Mouse (Mus musculus) embryonic fibroblast, embryonic 13.5 days (primary cell): ENCODE measurements at regions not wholly inside any gene's neighbourhood (a gene's known extent, or its start where the extent isn't known, plus 50 kb on each side); places are given as distances from the start of the nearest gene placed in this dataset.

Source experiments
- CTCF ChIP-seq: IDR thresholded peaks from 2 replicates; pipeline ENCODE4 v1.5.1; 2011; ENCODE audit warnings: mild to moderate bottlenecking, control low read depth, low read length, moderate library complexity, borderline replicate concordance; ENCODE audit not compliant: insufficient read depth
- POLR2A ChIP-seq: IDR thresholded peaks from 2 replicates; pipeline ENCODE4 v1.6.1; 2011; ENCODE audit warnings: low read depth, mild to moderate bottlenecking, control low read depth, low read length, moderate library complexity

DNA sequence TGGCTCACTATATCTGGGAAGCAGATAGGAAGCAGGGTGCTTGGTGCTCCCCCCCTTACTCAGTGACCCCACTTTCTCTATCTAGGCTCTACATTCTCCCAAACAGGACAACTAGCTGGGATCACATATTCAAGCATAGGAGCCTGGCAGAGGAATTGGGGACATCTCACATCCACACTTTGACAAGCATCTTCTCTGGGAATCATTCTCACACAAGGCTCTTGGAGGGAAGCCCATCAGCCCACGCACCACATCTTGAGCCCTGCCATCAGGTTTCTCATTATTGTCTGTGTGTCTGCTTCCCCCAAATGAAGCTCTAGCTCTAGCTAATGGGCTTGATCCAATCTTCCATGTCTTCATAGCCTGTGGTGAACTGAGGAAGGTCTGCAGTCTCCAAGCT, 362.4 kb upstream of the Xylt1 start:
- TF ChIP-seq POLR2A (no peak), CTCF (no peak)
